Mouse (Mus musculus) brown adipose tissue, adult 24 weeks (tissue): ENCODE results near the gene Tnfrsf1b. TPM values are rescaled to one million over a fixed set of nuclear protein-coding genes. Genes with fewer than 3 reads are reported as not detected.

Experiments used
- H3K27ac ChIP-seq: fragments of 200-500 bp; replicated peaks from 2 replicates; pipeline ENCODE4 v1.5.1; 2012; ENCODE audit warnings: low read depth, mild to moderate bottlenecking, low read length
- H3K4me1 ChIP-seq: fragments of 200-500 bp; 2 replicates; pipeline ENCODE4 v1.6.1; 2012; ENCODE audit warnings: low read length, mixed read lengths; ENCODE audit not compliant: control insufficient read depth, insufficient read depth, insufficient read length
- H3K4me3 ChIP-seq: fragments of 200-500 bp; 2 replicates; pipeline ENCODE4 v1.5.1; 2012; ENCODE audit warnings: low read depth, mild to moderate bottlenecking, low read length, moderate library complexity; ENCODE audit not compliant: insufficient read depth
- polyA plus RNA-seq: library from polyadenylated mRNA; stranded (reverse); fragments of >200 nt; gene quantifications from 2 replicates; pipeline ENCODE4 v1.2.4, GENCODE M21; 2012; ENCODE audit not compliant: missing spikeins, insufficient read depth, insufficient read length

Gene Tnfrsf1b
- 2.8 and 3.4 TPM in 2 replicates for polyA plus RNA-seq

DNA sequence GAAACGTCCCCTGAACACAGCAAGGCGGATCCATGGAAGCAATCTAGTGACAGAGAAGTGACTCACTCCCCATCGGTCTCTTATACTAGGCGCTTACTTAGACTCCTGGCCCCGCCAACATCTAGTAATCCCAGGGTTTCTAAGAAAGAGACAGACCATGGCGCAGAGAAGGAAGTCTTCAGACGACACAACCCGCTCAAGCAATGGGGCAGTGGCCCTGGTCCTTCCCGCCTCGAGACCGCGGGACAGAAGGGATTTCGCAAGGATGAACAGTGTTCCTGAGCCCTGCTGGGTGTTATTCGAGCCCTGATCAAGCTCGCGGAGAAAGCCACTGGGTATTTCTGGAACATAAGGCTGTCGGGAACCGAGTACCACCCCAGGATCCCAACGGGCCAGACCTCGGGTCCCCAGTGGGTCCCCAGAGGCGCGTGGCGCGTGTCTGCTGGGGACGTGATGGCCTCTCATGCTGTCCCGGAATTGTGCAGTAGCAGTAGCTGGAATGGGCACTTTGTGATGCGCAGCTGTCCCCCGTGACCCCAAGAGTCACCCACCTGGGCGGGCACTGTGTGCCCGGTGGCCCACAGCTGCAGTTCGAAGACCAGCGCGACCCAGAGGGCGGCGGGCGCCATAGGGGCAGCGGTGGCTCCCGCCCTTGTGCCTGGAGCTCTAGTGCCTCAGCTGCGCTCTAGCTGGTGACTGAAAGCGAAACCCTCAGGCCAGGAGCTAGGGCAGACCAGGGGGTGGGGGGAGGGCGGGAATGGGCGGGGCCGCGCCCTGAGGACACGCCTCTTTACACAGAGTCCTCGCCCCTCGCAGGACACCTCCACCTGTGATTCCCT is at the start of gene Tnfrsf1b:
TSS of gene Tnfrsf1b (minus strand) at position 698 of the 839 bp plus-strand sequence.
- peak within 1 kb of the TSS; percentile 90 for H3K4me3 ChIP-seq
- H3K4me1 ChIP-seq: peaks cover 16% of the 10 kb centered on the region
- H3K27ac ChIP-seq: peak within 1 kb of the TSS; percentile 67

DNA sequence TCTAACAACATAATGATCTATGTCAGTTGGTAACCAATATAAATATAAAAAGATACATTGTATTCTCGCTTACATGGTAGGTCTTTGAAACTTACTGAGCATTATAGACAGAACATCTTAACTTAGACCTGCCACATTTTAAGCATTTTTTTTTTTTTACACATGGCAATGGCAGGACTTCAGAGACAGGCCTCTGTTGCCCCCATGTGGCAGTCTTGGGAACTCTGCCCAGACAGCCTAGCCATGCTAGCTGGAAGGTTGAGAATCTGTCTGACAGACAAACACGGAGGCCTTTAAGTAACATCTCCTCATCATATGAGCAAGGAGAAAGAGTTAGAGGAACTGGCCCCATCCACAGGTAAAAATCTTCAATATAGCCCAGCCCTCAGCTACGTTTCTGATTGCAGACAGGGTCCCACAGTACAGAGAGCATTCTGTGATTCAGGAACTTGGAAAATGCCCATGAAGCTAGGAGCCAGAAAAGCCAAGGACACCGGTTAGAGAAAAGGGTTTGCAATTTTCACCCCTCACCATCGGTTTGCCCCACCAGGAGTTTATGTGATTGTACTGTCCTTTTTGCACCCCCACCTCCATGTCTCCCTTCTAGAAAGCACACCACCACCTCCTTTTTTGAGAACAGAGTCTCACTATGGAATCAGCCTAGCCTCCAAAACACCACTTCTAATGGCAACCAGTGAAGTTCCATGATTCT is 49.1 kb upstream of the Tnfrsf1b start:
- Histone ChIP-seq H3K4me1 (0 out of 2 replicates have a peak, but pooled peaks cover 3% of the 10 kb centered on the region), H3K27ac (no peak overlapping the region), H3K4me3 (no peak overlapping the region)

DNA sequence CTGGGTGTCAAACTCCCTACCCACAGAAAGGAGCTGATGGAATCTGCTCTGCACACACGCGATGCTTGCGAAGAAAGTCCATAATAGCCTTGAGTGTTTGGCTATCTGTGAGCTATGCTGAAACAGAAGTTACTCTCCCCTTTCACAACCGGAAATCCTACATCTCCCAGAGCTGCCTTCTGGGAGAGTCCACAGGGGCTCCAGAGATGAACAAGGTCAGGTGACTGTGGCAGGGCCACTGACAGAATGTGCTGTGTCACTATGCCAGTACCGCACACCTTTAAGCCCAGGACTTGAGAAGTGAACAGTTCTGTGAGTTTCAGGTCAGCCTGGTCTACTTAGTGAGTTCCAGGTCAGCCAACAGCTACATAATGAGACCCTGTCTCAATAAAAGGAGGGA is 47.9 kb upstream of the Tnfrsf1b start:
- no peak overlapping the region for H3K4me3 ChIP-seq
- no peak overlapping the region for H3K27ac ChIP-seq
- H3K4me1 ChIP-seq: no peaks in the 10 kb centered on the region

DNA sequence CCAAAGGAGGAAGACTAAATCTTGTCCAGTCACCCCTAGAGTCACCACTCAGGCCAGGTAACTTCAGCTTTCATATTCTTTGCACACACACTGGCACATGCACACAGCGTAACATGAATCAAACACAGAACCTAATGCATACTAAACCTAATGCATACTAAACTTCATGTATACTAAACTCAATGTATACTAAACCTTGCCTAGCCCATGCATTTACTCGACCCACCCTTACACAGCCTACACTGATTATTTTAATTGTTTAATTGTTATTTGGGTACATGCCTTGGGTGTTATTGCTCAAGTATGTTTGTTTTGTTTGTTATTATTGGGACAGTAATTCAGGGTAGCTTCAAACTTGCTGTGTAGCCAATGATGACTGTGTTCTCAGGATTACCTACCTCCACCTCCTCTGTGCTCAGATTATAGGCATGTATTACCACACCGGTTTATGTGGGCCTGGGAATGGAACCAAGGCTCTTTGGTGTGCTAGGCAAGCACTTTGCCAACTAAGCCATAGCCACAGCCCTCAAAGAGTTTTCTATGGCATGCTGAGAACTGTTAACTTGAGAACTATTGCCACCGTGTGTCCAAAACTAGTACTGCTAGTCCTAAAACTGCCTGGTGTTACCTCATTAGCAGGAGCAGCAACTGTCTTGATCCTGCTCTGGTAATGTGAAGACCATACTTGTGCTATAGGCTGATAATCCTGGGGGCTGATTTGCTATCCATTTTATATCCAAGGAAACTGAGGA is 39.9 kb upstream of the Tnfrsf1b start:
- Histone ChIP-seq H3K4me1 (peaks cover under 1% of the 10 kb centered on the region; the same call in 1 of the 2 replicates), H3K4me3 (no peak overlapping the region), H3K27ac (no peak overlapping the region)

DNA sequence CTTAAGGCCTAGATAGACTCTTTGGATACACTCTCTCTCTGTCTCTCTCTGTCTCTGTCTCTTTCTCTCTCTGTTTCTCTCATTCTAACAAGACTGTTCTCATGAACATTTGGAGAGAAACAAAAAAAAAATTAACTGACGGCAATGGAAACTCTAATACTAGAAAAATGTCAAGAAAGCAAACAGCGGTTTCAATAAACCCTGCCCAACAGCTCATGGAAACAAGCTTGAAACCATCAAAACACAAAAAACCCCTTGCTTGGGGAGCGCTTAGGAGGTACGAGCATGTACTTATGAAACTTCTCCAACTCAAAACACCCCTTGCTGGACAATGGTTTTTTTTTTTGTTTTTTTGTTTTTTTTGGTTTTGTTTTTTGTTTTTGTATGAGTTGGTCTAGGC is 38.0 kb upstream of the Tnfrsf1b start:
- Histone ChIP-seq H3K4me1 (peaks cover 9% of the 10 kb centered on the region), H3K4me3 (no peak overlapping the region), H3K27ac (no peak overlapping the region)

DNA sequence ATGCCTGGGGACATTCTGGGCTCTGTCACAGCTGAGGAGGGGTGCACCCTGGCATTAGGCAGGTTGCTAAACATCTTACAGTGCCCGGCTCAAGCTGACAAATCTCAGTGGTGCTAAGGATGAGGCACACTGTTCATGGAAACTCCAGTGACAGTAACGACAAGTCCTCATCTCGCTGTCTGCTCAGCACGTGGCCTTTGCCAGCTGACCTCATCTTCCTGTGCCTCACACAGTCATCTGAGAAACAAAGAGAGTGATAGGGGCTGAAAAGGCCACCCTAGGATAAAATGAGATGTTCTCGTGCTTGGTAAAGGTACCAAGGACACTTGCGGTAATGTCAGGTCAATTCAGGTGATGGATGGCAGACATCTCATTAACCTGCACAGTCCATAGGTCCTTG is 36.8 kb upstream of the Tnfrsf1b start:
- Histone ChIP-seq H3K27ac (no peak overlapping the region), H3K4me3 (no peak overlapping the region), H3K4me1 (peaks cover 14% of the 10 kb centered on the region)

DNA sequence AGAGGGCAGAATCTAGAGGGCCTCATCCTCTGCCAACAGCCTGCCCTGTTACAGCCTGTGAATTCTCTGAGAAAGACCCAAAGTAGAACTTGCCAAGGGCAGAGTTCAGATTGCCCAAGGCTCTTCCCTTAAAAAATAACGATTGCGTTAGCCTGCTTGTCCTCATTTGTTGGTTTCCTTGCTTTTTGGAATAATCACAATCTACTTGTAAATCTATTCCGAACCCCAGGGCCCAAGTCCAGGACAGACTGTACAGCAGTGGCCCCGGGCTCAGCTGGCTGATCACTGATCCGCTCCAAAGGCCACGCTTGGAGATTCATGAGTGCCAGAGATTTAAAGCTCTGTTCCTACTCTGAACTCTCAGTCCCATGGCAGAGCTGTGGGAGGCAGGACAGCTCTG is 34.3 kb upstream of the Tnfrsf1b start:
- Histone ChIP-seq H3K4me3 (no peak overlapping the region), H3K27ac (peak overlapping the region; percentile 40; the same call in 1 of the 2 replicates), H3K4me1 (peaks cover 36% of the 10 kb centered on the region)

DNA sequence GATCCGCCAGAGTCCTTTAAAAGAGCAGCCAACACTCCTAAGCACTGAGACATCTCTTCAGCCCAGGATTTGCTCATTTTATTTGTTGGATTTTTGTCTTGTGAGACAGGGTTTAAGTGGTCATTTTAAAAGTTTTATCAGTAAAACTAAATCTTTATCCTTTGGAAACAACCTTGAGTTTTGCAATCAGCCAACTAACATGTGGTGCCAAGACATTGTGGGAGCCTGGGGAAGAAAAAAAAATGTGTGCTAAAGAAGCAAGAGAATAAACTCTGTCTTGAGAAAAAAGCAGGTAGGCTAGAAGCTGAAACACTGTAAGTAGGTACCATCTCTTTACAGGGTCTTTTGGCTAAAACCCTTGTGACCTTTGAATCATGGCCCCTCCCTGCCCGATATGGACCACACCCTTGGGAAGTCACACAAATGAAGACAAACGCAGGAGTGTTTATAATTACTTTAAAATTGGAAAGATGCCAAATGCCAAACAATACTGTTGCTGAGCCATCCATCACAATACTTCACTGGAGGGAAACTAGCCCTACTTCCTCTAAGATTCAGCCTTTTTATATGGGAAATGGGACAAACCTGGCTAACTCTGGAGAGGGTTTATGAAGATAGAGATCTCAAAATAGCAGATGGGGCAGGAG is 32.2 kb upstream of the Tnfrsf1b start:
- H3K4me3 ChIP-seq: no peak overlapping the region
- peaks cover 36% of the 10 kb centered on the region for H3K4me1 ChIP-seq
- peak overlapping the region; percentile 79 for H3K27ac ChIP-seq

DNA sequence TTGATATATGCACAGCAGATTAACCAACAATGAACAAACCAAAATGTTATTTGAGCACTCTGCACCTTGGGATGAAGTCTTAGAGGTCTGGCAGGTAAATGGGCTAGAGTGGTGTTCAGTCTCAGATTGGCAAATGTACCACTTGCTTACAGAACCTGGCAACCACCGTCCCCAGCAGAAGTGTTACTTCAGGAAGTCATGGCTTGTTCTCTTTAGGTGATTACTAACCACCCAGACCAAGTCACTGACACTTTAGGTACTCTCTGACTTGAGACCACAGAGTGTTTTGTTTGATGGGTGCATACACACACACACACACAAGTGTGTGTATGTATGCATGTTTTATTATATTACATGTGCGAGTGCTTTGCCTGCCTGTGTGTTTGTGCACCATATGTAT is 31.6 kb upstream of the Tnfrsf1b start:
- Histone ChIP-seq H3K4me3 (no peak overlapping the region), H3K4me1 (peaks cover 36% of the 10 kb centered on the region), H3K27ac (no peak overlapping the region; the same call in 1 of the 2 replicates)

DNA sequence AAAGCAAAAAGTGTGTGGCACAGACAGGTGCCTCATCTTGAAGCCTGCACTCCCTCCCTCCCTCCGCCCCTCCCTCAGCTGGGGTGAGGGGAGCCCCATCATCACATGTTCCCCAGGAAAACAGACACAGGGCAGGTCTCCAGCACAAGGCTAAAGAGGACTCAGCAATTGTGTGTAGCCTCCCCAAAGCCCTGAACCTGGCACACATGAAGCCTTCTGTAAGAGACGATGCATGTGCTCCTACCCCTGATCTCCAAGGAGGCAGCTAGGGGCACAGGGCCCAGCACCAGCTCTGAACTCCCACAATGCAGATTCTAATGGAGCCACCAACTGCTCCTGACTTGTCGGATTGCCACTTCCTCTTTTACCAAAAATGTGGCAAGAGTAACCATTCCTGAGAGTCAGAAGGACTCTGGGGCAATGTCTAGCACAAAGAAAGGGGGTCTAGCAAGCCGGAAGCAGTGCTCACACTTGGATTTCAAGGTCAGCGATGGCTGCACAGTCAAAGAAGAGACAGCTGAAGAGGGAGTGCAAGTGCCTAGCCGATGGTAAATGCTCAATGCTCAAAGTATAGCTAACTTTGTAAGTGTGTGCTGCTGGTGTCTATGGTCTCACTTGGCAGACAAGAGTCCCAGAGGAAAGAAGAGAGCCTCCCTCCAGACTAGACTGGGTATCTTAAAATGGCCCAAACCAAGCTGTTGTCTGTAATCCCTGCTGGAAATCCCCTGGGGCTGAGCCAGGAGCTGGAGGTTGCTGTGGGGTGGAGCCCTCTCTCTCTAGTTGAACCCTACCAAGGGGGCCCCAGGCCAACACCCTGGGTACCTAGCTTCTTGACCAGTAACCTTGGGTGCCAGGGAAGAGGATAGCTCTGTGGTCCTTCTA is 29.9 kb upstream of the Tnfrsf1b start:
- H3K27ac ChIP-seq: peak overlapping the region; percentile 83
- H3K4me3 ChIP-seq: no peak overlapping the region
- H3K4me1 ChIP-seq: peaks cover 45% of the 10 kb centered on the region

DNA sequence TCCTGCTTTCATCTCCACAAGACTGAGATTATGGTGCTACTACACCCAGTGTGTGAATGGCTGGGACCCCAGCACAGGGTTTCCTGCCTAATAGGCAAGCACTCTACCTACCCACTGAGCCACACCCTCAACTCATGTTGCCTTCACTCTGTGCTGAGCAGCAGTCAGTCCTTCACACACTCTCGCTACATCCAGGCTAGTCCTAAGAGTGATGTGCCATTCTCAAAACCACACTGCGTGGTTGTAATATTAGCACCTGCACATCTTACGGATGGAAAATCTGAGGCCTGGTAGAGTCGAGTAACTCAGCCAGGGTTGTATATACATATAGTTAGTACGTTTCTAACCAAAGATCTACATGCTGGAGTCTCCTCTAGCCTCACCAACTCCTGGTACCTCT is 28.2 kb upstream of the Tnfrsf1b start:
- Histone ChIP-seq H3K4me1 (peaks cover 37% of the 10 kb centered on the region), H3K4me3 (no peak overlapping the region), H3K27ac (no peak overlapping the region)

DNA sequence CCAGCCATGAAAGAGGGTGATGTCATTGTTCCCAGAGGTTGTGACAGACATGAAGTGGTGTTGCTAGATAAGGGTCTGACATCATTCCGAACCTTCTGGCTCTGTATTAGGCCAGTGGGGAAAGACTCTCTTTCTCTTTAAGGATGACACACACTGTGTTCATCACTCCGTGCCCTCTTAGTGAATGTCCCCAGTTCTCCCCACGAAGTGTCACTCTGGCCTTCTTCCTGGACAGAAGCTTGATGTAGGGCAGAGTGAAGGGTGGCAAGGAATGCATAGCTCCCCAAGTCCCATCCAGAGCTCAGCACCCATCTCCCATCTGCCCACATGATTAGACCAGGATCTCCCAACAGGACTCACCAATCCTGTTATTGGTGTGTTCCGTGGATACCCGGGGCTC is 27.3 kb upstream of the Tnfrsf1b start:
- H3K4me3 ChIP-seq: no peak overlapping the region
- peaks cover 32% of the 10 kb centered on the region for H3K4me1 ChIP-seq
- H3K27ac ChIP-seq: no peak overlapping the region

DNA sequence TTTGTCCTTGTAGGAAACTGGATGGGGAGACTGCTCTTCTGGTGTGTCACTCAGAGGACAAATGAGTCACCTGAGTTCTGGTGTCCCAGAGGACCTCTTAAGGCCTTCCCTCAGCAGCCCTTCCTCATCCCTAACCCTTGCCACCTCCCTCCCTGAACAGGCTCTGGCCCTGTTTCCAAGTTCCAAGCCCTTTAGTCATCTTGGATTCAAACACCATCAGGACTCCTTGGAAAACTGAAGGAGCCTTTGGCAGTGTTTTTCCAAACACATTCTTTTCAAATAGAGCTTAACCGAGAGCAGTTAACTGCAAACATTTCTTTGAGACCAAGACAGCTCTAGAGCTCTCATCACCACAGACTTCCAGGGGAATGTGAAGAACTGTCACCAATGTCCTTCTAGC is 26.1 kb upstream of the Tnfrsf1b start:
- Histone ChIP-seq H3K27ac (peak overlapping the region; percentile 64), H3K4me3 (no peak overlapping the region), H3K4me1 (peaks cover 24% of the 10 kb centered on the region)

DNA sequence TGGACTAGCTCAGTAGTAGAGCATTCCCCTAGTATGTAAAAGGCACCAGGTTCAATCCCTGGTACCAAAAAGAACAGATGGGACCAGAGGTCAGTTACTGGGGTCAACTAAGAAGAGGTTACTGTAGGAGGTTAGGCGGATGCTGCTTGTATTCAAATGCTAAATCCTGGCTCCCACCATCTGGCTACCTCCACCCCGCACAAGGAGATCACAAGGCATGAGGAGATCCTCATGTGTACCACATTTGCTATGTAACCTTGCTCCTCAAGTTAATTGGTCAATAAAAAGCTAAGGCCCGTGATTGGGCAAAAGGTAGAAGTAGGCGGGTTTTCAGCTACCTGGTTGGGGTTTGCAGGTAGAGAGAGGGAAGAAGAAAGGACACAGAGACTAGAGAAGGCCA is 25.0 kb upstream of the Tnfrsf1b start:
- Histone ChIP-seq H3K4me1 (peaks cover 15% of the 10 kb centered on the region), H3K4me3 (no peak overlapping the region), H3K27ac (no peak overlapping the region)
